Mouse (Mus musculus): ENCODE data around the gene D930048N14Rik.
"Not testable (repeated sequence)": the region's sequence is repeated elsewhere in the genome, so short reads cannot be mapped to it uniquely, and the experiment has no call there.

The D930048N14Rik gene

DNA sequence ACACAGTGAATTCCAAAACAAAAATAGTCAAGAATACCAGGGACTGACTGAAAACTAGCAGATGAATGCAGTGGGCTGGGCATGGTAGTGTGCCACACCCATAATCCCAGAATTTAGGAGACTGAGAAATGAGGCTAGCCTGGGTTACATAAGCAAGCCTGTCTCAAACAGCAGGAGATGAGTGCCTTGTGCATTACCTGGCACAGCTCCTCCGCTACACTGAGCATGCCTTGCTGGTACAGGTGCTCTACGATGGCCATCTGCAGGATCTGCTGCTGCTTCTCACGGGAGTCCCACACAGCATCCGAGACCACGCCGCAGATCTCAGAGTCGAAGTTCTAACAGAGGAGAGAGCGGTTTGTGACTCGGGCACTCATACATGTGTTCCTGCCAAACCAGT, 23.3 kb upstream of the D930048N14Rik start:
- ATAC-seq (ENCODE audit: insufficient number of reproducible peaks, low FRiP score, low TSS enrichment), result 0 out of 2 replicates have a peak, but pooled peaks have one; percentile 26

DNA sequence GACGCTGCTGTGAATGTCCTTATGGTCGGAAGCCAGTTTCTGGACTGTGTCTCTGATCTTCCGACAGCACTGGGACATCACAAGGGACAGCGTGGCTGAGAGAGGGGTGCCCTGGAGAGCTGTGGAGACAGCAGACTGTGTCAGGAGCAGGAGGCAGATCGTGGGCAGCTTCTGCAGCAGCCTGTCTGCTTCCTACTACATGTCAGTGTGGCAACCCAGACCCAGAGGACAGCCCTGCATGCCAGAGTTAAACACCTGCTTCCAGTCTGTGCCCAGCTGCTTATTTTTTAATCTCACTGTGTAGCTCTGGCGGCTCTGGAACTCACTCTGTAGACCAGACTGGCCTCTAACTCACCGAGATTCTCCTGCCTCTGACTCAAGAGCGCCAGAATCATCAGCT, 22.8 kb upstream of the D930048N14Rik start:
- no peak for ATAC-seq (ENCODE audit: insufficient number of reproducible peaks, low FRiP score, low TSS enrichment)

DNA sequence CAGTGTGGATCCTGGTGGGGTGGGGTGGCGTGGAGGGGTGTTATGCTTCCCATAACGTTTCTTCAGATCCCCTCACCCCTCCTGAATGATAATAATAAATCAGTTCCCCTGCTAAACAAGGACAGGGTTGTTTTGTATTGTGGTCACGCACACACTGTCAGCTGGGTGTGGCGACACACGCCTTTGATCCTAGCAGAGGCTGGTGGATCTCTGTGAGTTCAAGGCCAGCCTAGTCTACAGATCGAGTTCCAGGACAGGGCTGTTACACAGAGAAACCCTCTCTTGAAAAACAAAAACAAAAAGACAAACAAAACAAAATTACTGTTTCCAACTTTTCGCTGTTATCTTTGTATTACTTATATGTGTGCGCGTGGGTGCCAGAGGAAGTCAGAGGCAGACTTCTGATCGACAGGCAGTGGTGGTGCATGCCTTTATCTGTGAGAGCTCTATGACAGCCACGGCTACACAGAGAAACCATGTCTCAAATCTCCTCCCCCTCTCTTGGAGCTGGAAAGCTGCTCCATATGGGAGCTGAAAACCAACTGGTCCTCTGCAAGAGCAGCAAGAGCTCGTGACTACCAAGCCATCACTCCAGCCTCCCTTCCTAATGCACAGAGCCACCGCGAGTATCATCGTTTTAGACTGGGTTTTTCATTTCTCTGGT, 21.0 kb upstream of the D930048N14Rik start:
- no peak for ATAC-seq (ENCODE audit: insufficient number of reproducible peaks, low FRiP score, low TSS enrichment)

DNA sequence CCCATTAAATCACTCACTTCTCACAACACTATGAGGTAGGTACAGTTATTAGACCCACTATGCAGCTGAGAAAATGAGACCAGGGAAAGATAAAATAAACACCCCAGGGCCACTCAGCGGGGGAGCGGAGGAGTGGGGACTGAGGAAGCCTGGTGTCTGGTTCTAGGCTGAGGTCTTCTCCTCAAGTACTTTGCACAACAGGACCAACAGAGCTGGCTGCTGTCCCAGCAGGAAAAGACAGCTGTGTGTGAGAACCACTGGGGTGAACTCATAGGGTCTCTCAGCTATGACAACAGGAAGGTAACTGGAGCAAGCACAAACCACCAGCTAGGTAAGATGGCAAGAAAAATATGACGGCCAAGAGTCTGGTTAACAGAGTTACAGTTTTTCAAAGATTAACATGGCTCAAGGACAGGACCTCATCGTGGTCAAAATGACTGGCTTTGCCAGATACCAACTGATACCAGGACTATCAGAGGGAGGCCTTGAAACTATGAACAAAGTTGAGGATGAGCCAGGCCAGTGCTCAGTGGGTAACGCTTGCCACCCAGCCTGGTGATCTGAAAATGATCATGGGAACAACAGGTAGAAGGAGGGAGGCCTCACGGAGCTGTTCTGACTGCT, 18.5 kb upstream of the D930048N14Rik start:
- no peak for ATAC-seq (ENCODE audit: insufficient number of reproducible peaks, low FRiP score, low TSS enrichment)

GRCm38 (mm10) chr11:51633200-51633599, 17.6 kb upstream of the D930048N14Rik start:
- not testable (repeated sequence) for ATAC-seq (ENCODE audit: insufficient number of reproducible peaks, low FRiP score, low TSS enrichment)

DNA sequence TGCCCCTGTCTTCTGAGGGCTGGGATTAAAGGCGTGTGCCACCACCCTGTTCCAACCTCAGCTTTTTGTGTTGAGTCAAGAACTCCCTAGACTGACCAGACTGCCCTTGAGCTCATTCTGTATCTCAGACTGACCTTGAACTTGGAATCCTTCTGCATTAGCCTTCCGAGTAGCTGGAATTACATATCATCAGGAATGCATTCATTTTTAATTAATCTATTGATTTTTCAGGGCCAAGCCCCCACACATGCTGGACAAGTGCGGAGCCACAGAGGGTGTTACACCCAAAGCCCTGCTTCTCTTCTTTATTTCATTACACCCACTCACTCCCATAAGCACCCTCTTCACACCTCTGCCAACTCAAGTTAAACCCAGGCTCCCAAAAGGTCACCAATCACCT, 17.0 kb upstream of the D930048N14Rik start:
- ATAC-seq (ENCODE audit: insufficient number of reproducible peaks, low FRiP score, low TSS enrichment), result no peak

DNA sequence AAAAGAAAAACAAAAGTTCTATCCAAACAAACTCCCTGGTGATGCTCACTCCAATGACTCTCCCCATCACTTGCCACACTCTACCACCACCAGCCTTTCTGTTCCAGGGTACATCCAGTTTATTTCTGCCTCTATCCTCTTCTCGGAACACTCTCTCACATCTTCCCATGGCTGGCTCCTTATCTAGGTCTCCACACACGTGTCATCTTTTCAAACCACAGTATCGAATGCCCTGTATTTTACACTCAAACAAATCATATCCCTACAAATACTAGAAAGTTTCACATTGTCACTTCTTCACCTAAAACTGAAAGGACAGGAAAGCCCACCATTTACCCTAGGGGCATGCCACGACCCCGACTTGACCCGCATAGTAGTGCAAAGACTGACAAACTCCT, 15.6 kb upstream of the D930048N14Rik start:
- no peak for ATAC-seq (ENCODE audit: insufficient number of reproducible peaks, low FRiP score, low TSS enrichment)

DNA sequence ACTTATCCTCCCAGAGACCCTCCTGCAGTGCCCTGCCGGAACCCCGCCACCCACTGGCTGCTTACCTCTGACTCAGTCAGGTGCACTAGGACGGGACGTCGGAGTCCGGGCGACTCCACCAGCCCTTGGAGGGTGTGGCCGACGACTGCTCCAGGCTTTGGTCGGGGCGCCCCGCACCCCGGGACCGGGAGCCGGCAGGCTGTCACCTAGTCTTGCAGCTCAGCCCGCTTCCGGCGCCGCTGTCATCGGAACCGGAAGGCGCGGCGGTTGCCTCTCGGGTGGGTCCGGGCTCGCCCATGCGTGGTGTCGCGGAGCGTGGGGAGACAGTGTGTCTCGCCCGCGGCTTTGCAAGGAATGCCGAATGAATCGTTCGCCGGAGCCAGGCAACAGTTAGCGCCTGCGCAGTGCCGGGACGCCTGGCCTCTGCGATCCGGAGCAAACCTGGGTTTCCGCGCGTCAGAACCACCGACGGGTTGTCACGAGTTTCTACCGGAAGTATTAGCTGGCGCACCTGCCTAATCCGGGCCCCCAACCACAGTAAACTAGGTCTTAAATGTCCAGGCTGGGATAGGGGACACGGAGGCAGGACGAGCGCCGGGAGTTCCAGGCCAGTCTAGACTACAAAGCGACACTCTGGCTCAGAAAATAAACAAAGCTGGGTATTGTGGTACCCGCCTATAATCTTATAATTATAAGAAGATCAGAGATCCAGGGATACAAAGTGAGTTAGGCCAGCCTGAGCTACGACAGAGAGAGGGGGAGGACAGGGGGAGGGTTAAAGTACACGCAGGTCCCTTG, 15.0 kb upstream of the D930048N14Rik start, which contains the start of gene Rmnd5b:
Gene Rmnd5b (minus strand): TSS at position 372 of the 798 bp plus-strand sequence.
- peak; percentile 91 for ATAC-seq (ENCODE audit: insufficient number of reproducible peaks, low FRiP score, low TSS enrichment)

- peak; percentile 42; the same call in 1 of the 2 replicates for ATAC-seq (ENCODE audit: insufficient number of reproducible peaks, low FRiP score, low TSS enrichment)
Observed at GRCm38 (mm10) chr11:51636323-51636684, 14.4 kb upstream of the D930048N14Rik start.

GRCm38 (mm10) chr11:51637971-51638414, 12.8 kb upstream of the D930048N14Rik start:
- ATAC-seq (ENCODE audit: insufficient number of reproducible peaks, low FRiP score, low TSS enrichment), result no peak

GRCm38 (mm10) chr11:51638497-51638896, 12.3 kb upstream of the D930048N14Rik start:
- ATAC-seq (ENCODE audit: insufficient number of reproducible peaks, low FRiP score, low TSS enrichment), result no peak

DNA sequence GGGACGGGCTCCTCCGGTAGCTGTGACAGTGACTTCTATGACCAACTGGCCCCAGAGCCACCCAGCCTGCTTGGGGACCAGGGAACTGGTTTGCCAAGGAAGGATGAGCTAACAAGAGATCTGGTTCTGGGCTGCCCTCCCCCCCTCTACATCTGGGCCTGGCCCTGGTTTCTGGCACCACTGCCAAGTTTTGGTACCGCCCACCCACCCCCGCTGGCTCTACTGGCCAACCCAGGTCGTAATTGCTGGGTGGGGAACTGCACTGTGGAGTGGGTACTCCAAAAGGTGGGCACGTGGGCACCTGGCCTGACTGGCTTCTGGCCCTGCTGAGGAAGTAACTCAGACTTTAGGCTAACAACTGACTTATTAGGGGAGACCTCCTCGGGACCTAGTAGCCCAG, 10.0 kb upstream of the D930048N14Rik start:
- ATAC-seq (ENCODE audit: insufficient number of reproducible peaks, low FRiP score, low TSS enrichment), result no peak

GRCm38 (mm10) chr11:51643202-51643601, 7.6 kb upstream of the D930048N14Rik start:
- peak; percentile 57; the same call in 1 of the 2 replicates for ATAC-seq (ENCODE audit: insufficient number of reproducible peaks, low FRiP score, low TSS enrichment)

DNA sequence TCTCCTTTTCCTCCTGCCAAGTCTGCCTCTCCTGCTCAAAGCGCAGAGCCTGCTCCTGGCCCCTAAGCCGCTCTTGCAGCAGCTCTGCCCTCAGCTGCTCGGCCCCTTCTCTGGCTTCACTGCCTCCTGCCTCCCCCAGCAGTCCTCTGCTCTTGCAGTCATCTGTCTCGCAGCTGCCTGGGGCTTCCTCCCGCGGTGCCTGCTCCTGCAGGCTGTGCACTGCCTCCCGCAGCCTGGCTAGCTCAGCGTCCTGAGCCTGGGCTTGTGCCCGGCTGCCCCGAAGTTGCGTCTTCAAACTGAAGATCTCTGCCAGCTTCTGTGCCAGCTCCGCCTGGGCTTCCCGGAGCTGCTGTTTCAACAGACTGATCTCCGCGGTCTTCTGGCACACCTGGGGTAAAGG, 7.0 kb upstream of the D930048N14Rik start:
- ATAC-seq (ENCODE audit: insufficient number of reproducible peaks, low FRiP score, low TSS enrichment), result peak; percentile 32; the same call in 1 of the 2 replicates

DNA sequence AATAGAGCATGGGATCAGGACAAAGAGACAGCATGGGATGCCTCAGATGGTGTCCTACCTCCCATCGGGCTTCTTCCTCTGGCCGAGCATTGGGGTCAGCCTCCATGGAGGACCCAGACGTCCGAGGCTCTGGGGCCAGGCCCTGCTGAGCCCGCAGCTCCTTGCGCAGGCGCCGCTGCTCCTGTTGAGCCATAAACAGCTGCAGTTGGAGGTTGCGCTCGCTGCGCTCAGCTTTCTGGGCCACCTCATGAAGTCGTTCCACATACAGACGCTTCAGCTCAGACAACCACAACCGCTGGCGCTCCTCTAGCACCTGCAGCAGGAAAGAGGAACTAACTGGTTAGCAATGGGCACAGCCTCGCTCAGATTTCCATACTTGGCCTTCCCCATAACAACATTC, 6.5 kb upstream of the D930048N14Rik start:
- ATAC-seq (ENCODE audit: insufficient number of reproducible peaks, low FRiP score, low TSS enrichment), result no peak

DNA sequence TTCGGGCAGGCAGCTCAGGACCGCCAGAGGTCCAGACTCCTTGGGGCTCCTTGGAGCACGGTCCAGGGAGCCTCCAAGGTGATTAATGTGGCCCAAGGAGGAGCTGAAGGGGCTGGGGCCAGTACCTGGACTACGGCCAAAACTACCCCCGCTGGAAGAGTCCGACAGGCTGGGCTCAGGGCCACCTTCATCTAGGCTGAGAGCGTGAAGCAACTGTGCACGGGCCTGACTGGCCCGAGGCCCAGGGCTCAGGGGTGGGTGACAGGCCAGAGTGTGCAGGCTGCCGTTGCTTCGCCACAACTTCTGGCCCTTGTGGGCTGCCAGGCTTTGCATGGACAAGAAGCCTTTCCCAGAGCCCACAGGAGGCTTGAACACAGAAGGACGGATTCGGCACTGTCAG, 5.5 kb upstream of the D930048N14Rik start:
- ATAC-seq (ENCODE audit: insufficient number of reproducible peaks, low FRiP score, low TSS enrichment), result no peak

DNA sequence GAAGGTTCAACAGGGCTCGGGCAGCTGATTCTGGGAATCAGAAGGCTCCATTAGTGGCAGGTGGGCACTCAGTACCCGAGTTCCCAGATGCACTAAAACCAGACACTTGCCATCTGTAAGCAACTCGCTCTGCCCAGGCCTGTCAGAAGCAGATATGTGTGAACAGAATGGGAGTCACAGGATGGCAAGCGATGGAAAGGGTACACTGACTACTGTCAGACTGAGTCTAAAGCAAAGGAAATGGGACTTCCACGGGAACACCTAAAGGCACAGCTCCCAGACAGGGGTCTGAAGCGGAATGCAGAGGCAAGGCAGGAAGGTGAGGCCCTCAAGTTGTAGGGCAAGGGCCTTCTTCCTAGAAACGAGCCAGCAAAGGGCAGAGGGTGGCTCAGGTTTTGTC, 4.5 kb upstream of the D930048N14Rik start:
- no peak for ATAC-seq (ENCODE audit: insufficient number of reproducible peaks, low FRiP score, low TSS enrichment)

GRCm38 (mm10) chr11:51646751-51647667, 3.7 kb upstream of the D930048N14Rik start:
- no peak for ATAC-seq (ENCODE audit: insufficient number of reproducible peaks, low FRiP score, low TSS enrichment)

GRCm38 (mm10) chr11:51648566-51648965, 2.2 kb upstream of the D930048N14Rik start:
- ATAC-seq (ENCODE audit: insufficient number of reproducible peaks, low FRiP score, low TSS enrichment), result no peak
